Mouse (Mus musculus) adrenal gland, postnatal 25 days (tissue): ENCODE results near the gene Trem2. TPM values are rescaled to one million over a fixed set of nuclear protein-coding genes. Genes with fewer than 3 reads are reported as not detected.

ENCODE experiments used
- total RNA-seq: library from RNA; stranded (reverse); gene quantifications from 2 replicates; pipeline ENCODE4 v1.2.3, GENCODE M21; 2021

Gene Trem2
- total RNA-seq, 1 experiment from 2014 or later: 1.7 TPM

Other genes starting within 250 kb of the Trem2 start
- gene 9830107B12Rik, start 200.1 kb upstream of the Trem2 start, total RNA-seq: not detected in 2 replicates
- gene A530064D06Rik, start 179.1 kb upstream of the Trem2 start, total RNA-seq: not detected in 2 replicates
- gene Trem1, start 113.6 kb upstream of the Trem2 start, total RNA-seq: not detected in 2 replicates
- not detected in 2 replicates for gene Trem3, start 98.6 kb upstream of the Trem2 start, total RNA-seq
- 0.52 and 1.00 TPM in 2 replicates for gene Treml4, start 82.1 kb upstream of the Trem2 start, total RNA-seq
- gene Treml2, start 46.9 kb upstream of the Trem2 start, total RNA-seq: 0.15 TPM in 1 of 2 replicates, not detected in the other
- gene B430306N03Rik, start 30.3 kb upstream of the Trem2 start, total RNA-seq: 0.12 TPM in 1 of 2 replicates, not detected in the other
- gene Treml1, start 13.5 kb downstream of the Trem2 start, total RNA-seq: not detected in 2 replicates
- gene Nfya, start 63.5 kb downstream of the Trem2 start, total RNA-seq: 36.6 and 39.2 TPM in 2 replicates
- gene Oard1, start 63.6 kb downstream of the Trem2 start, total RNA-seq: 21.5 and 31.2 TPM in 2 replicates
- 1.3 and 1.5 TPM in 2 replicates for gene Apobec2, start 86.5 kb downstream of the Trem2 start, total RNA-seq
- gene Tspo2, start 105.1 kb downstream of the Trem2 start, total RNA-seq: not detected in 2 replicates
- not detected in 2 replicates for gene Unc5cl, start 108.5 kb downstream of the Trem2 start, total RNA-seq